Mouse (Mus musculus): ENCODE data around the gene Zswim7. TPM values are rescaled to one million over a fixed set of nuclear protein-coding genes. Genes with fewer than 3 reads are reported as not detected.
"Not testable (repeated sequence)": the region's sequence is repeated elsewhere in the genome, so short reads cannot be mapped to it uniquely, and the experiment has no call there.

Zswim7 gene
- polyA plus RNA-seq, 1 experiment, result 38.5 TPM

- Histone ChIP-seq H3K4me3 (ENCODE audit: insufficient read depth, low read depth, low read length) (no peak overlapping the region), H3K36me3 (ENCODE audit: control insufficient read depth, insufficient read depth, low read length) (no peaks in the 10 kb centered on the region; the same call in 1 of the 2 replicates), H3K4me1 (ENCODE audit: control insufficient read depth, insufficient read depth, low read length) (no peaks in the 10 kb centered on the region), H3K27ac (ENCODE audit: insufficient read depth, low read depth, low read length) (no peak overlapping the region), H3K27me3 (replicated peaks; ENCODE audit: control insufficient read depth, insufficient read depth, low read length) (no peaks in the 10 kb centered on the region)
- TF ChIP-seq POLR2A (IDR thresholded peaks at IDR 0.05; ENCODE audit: low read depth, low read length), result no peak
- TF ChIP-seq CTCF (conservative IDR thresholded peaks at IDR 0.05; ENCODE audit: insufficient read depth, insufficient read length, low read depth, low read length), result no peak
- WGBS, result 80% methylated on average over 6 of the region's 6 CpGs
- no peak for DNase-seq
Observed at GRCm38 (mm10) chr11:62298883-62299282, 17.7 kb upstream of the Zswim7 start.

- 96% methylated on average over 2 of the region's 2 CpGs for WGBS
- Histone ChIP-seq H3K4me1 (ENCODE audit: control insufficient read depth, insufficient read depth, low read length) (no peaks in the 10 kb centered on the region), H3K4me3 (ENCODE audit: insufficient read depth, low read depth, low read length) (no peak overlapping the region), H3K27me3 (replicated peaks; ENCODE audit: control insufficient read depth, insufficient read depth, low read length) (no peaks in the 10 kb centered on the region), H3K36me3 (ENCODE audit: control insufficient read depth, insufficient read depth, low read length) (no peaks in the 10 kb centered on the region; the same call in 1 of the 2 replicates), H3K27ac (ENCODE audit: insufficient read depth, low read depth, low read length) (no peak overlapping the region)
- no peak for TF ChIP-seq POLR2A (IDR thresholded peaks at IDR 0.05; ENCODE audit: low read depth, low read length)
- DNase-seq, result no peak
Observed at GRCm38 (mm10) chr11:62294121-62294520, 12.9 kb upstream of the Zswim7 start.

GRCm38 (mm10) chr11:62287700-62288099 lies 6.5 kb upstream of the Zswim7 start:
- Histone ChIP-seq H3K27ac (ENCODE audit: insufficient read depth, low read depth, low read length) (no peak overlapping the region), H3K4me1 (ENCODE audit: control insufficient read depth, insufficient read depth, low read length) (no peaks in the 10 kb centered on the region), H3K4me3 (ENCODE audit: insufficient read depth, low read depth, low read length) (no peak overlapping the region), H3K27me3 (replicated peaks; ENCODE audit: control insufficient read depth, insufficient read depth, low read length) (no peaks in the 10 kb centered on the region), H3K36me3 (ENCODE audit: control insufficient read depth, insufficient read depth, low read length) (peaks cover 1% of the 10 kb centered on the region)
- TF ChIP-seq CTCF (conservative IDR thresholded peaks at IDR 0.05; ENCODE audit: insufficient read depth, insufficient read length, low read depth, low read length) (no peak), POLR2A (IDR thresholded peaks at IDR 0.05; ENCODE audit: low read depth, low read length) (no peak)
- 93% methylated on average over 1 of the region's 1 CpGs for WGBS
- no peak for DNase-seq

- no peak for DNase-seq
- peaks cover 3% of the 10 kb centered on the region; the same call in 1 of the 2 replicates for H3K4me1 ChIP-seq (ENCODE audit: control insufficient read depth, insufficient read depth, low read length)
- WGBS, result 71% methylated on average over 8 of the region's 8 CpGs
- peaks cover 1% of the 10 kb centered on the region for H3K36me3 ChIP-seq (ENCODE audit: control insufficient read depth, insufficient read depth, low read length)
- H3K27me3 ChIP-seq (replicated peaks; ENCODE audit: control insufficient read depth, insufficient read depth, low read length), result no peaks in the 10 kb centered on the region
- TF ChIP-seq POLR2A (IDR thresholded peaks at IDR 0.05; ENCODE audit: low read depth, low read length) (no peak), CTCF (conservative IDR thresholded peaks at IDR 0.05; ENCODE audit: insufficient read depth, insufficient read length, low read depth, low read length) (no peak)
- no peak overlapping the region for H3K27ac ChIP-seq (ENCODE audit: insufficient read depth, low read depth, low read length)
- no peak overlapping the region for H3K4me3 ChIP-seq (ENCODE audit: insufficient read depth, low read depth, low read length)
Observed at GRCm38 (mm10) chr11:62285020-62285419, 3.8 kb upstream of the Zswim7 start.

- H3K4me3 ChIP-seq (ENCODE audit: insufficient read depth, low read depth, low read length); DNase-seq; H3K36me3 ChIP-seq (ENCODE audit: control insufficient read depth, insufficient read depth, low read length); H3K4me1 ChIP-seq (ENCODE audit: control insufficient read depth, insufficient read depth, low read length); H3K27ac ChIP-seq (ENCODE audit: insufficient read depth, low read depth, low read length); H3K27me3 ChIP-seq (replicated peaks; ENCODE audit: control insufficient read depth, insufficient read depth, low read length): not testable (repeated sequence)
- 90% methylated on average over 3 of the region's 3 CpGs for WGBS
Observed at GRCm38 (mm10) chr11:62284020-62284419, 2.8 kb upstream of the Zswim7 start.

- WGBS, result 1% methylated on average over 56 of the region's 57 CpGs
- TF ChIP-seq CTCF (conservative IDR thresholded peaks at IDR 0.05; ENCODE audit: insufficient read depth, insufficient read length, low read depth, low read length) (no peak), POLR2A (IDR thresholded peaks at IDR 0.05; ENCODE audit: low read depth, low read length) (no peak)
- DNase-seq, result no peak
- peak overlapping the region; percentile 94 for H3K27ac ChIP-seq (ENCODE audit: insufficient read depth, low read depth, low read length)
- H3K4me1 ChIP-seq (ENCODE audit: control insufficient read depth, insufficient read depth, low read length), result peaks cover 3% of the 10 kb centered on the region; the same call in 1 of the 2 replicates
- H3K4me3 ChIP-seq (ENCODE audit: insufficient read depth, low read depth, low read length), result peak overlapping the region; percentile 95
- H3K27me3 ChIP-seq (replicated peaks; ENCODE audit: control insufficient read depth, insufficient read depth, low read length), result no peaks in the 10 kb centered on the region
- no peaks in the 10 kb centered on the region; the same call in 1 of the 2 replicates for H3K36me3 ChIP-seq (ENCODE audit: control insufficient read depth, insufficient read depth, low read length)
Observed at GRCm38 (mm10) chr11:62281601-62281997, 424 bp upstream of the Zswim7 start.

GRCm38 (mm10) chr11:62278027-62278426 lies 3.1 kb downstream of the Zswim7 start:
- 23% methylated on average over 5 of the region's 5 CpGs for WGBS
- H3K27ac ChIP-seq (ENCODE audit: insufficient read depth, low read depth, low read length), result no peak overlapping the region
- no peaks in the 10 kb centered on the region for H3K27me3 ChIP-seq (replicated peaks; ENCODE audit: control insufficient read depth, insufficient read depth, low read length)
- H3K4me1 ChIP-seq (ENCODE audit: control insufficient read depth, insufficient read depth, low read length), result peaks cover 3% of the 10 kb centered on the region; the same call in 1 of the 2 replicates
- TF ChIP-seq CTCF (conservative IDR thresholded peaks at IDR 0.05; ENCODE audit: insufficient read depth, insufficient read length, low read depth, low read length) (peak; percentile 81), POLR2A (IDR thresholded peaks at IDR 0.05; ENCODE audit: low read depth, low read length) (no peak)
- no peak overlapping the region for H3K4me3 ChIP-seq (ENCODE audit: insufficient read depth, low read depth, low read length)
- peak; percentile 79 for DNase-seq
- no peaks in the 10 kb centered on the region for H3K36me3 ChIP-seq (ENCODE audit: control insufficient read depth, insufficient read depth, low read length)

GRCm38 (mm10) chr11:62277086-62277485 lies 4.1 kb downstream of the Zswim7 start:
- peaks cover 3% of the 10 kb centered on the region; the same call in 1 of the 2 replicates for H3K4me1 ChIP-seq (ENCODE audit: control insufficient read depth, insufficient read depth, low read length)
- H3K4me3 ChIP-seq (ENCODE audit: insufficient read depth, low read depth, low read length), result no peak overlapping the region
- no peak for DNase-seq
- 67% methylated on average over 8 of the region's 8 CpGs for WGBS
- H3K27ac ChIP-seq (ENCODE audit: insufficient read depth, low read depth, low read length), result no peak overlapping the region
- TF ChIP-seq CTCF (conservative IDR thresholded peaks at IDR 0.05; ENCODE audit: insufficient read depth, insufficient read length, low read depth, low read length) (no peak), POLR2A (IDR thresholded peaks at IDR 0.05; ENCODE audit: low read depth, low read length) (no peak)
- H3K36me3 ChIP-seq (ENCODE audit: control insufficient read depth, insufficient read depth, low read length), result no peaks in the 10 kb centered on the region
- no peaks in the 10 kb centered on the region for H3K27me3 ChIP-seq (replicated peaks; ENCODE audit: control insufficient read depth, insufficient read depth, low read length)
